Mouse (Mus musculus): Measurements from ENCODE around the gene Uxt. TPM values are rescaled to one million over a fixed set of nuclear protein-coding genes. Genes with fewer than 3 reads are reported as not detected.

Uxt gene
- polyA plus RNA-seq (2014; fragmentation: Nextera tagmentation; extraction: Ambion mirVana), result 51.4 and 63.6 TPM in 2 replicates

- no peaks in the 10 kb centered on the region for H3K36me3 ChIP-seq (ENCODE audit: control insufficient read depth, insufficient read depth, low read length)
- H3K4me3 ChIP-seq (ENCODE audit: low read depth, low read length), result peak within 1 kb of the TSS; percentile 38
- ATAC-seq (ENCODE audit: low FRiP score), result peak; percentile 98
- no peak within 1 kb of the TSS for H3K27ac ChIP-seq (ENCODE audit: low read depth, low read length)
- H3K4me2 ChIP-seq (replicated peaks; ENCODE audit: low read depth, low read length), result peak within 1 kb of the TSS; percentile 32
- H3K27me3 ChIP-seq (ENCODE audit: control insufficient read depth, insufficient read depth, low read length), result no peaks in the 10 kb centered on the region
- peak; percentile 88 for DNase-seq (ENCODE audit: low spot score)
- H3K9ac ChIP-seq (ENCODE audit: low read depth, low read length), result peak within 1 kb of the TSS; percentile 44; the same call in 1 of the 2 replicates
- 14% methylated on average over 56 of the region's 57 CpGs for WGBS
- H3K4me1 ChIP-seq (replicated peaks; ENCODE audit: control insufficient read depth, insufficient read depth, low read length), result no peaks in the 10 kb centered on the region
- no peaks in the 10 kb centered on the region for H3K9me3 ChIP-seq (ENCODE audit: control insufficient read depth, low read length)
Observed at GRCm38 (mm10) chrX:20961477-20962378, at the start of gene Uxt. TSS of gene Uxt (minus strand) at chrX:20962017.

DNA sequence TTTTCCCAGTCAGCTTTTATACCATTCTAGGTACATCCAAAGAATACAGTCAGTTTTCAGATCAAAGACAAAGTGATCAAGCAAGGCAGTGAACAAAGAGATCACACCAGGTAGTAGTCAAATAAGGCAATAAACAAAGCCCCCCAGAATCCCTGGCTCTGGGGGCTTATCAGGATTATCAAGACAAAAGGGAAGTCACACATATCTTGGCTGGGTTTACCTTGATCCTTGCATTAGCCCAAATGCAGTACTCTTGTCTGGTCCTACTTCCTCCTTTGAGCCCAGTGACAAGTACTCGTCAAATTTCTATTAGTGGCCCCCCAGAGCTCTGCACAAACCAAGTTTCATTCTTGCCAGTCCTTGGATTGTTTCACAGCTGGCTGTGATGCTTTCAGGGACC is 19.1 kb upstream of the Uxt start:
- Histone ChIP-seq H3K27me3 (ENCODE audit: control insufficient read depth, insufficient read depth, low read length) (no peaks in the 10 kb centered on the region), H3K36me3 (ENCODE audit: control insufficient read depth, insufficient read depth, low read length) (no peaks in the 10 kb centered on the region), H3K4me2 (replicated peaks; ENCODE audit: low read depth, low read length) (no peak overlapping the region), H3K27ac (ENCODE audit: low read depth, low read length) (no peak overlapping the region), H3K4me3 (ENCODE audit: low read depth, low read length) (no peak overlapping the region), H3K9ac (ENCODE audit: low read depth, low read length) (no peak overlapping the region), H3K9me3 (ENCODE audit: control insufficient read depth, low read length) (no peaks in the 10 kb centered on the region), H3K4me1 (replicated peaks; ENCODE audit: control insufficient read depth, insufficient read depth, low read length) (no peaks in the 10 kb centered on the region)
- no peak for ATAC-seq (ENCODE audit: low FRiP score)
- DNase-seq (ENCODE audit: low spot score), result no peak
- 75% methylated on average over 1 of the region's 1 CpGs for WGBS

DNA sequence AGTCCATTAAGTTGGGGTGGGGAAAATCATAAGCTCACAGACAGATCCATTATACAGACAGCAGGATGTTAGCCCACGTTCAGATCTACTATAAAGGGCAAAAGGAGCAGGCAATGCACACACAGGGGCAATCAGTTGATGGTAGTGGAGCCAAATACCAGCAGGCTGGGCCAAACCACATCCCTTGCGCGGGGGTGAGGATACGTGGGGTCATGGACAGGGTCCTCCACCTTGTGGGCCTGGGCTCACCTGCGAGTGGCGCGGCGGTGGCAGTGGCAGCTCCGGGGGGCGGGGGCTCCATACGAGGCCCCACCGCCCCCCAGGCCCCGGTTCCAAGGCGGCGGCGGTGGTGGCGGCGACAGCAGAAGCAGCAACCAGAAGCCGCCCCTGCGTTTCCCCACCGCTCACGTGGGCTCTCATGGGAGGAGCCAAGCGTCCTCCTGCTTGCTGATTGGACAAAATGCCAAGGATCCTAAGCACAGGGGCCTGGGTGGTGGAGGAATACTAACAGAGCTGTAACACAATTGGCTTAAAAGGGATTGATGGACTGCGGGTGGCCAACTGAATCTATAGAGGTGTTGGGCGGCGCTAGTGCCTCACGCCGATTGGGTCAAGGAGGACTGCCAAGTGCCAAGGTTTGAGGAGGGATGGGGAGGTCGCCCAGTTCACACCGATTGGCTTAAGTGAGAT is 11.5 kb downstream of the Uxt start, which contains the start of gene Elk1:
Gene Elk1, minus strand, starts transcription at position 418 of the 690 bp plus-strand sequence.
- ATAC-seq (ENCODE audit: low FRiP score) (peak; percentile 99), DNase-seq (ENCODE audit: low spot score) (peak; percentile 84)
- WGBS, result 11% methylated on average over 27 of the region's 30 CpGs
- Histone ChIP-seq H3K4me2 (replicated peaks; ENCODE audit: low read depth, low read length) (peak within 1 kb of the TSS; percentile 42), H3K9me3 (ENCODE audit: control insufficient read depth, low read length) (no peaks in the 10 kb centered on the region), H3K36me3 (ENCODE audit: control insufficient read depth, insufficient read depth, low read length) (no peaks in the 10 kb centered on the region), H3K27me3 (ENCODE audit: control insufficient read depth, insufficient read depth, low read length) (no peaks in the 10 kb centered on the region), H3K4me3 (ENCODE audit: low read depth, low read length) (peak within 1 kb of the TSS; percentile 53), H3K9ac (ENCODE audit: low read depth, low read length) (peak within 1 kb of the TSS; percentile 63), H3K27ac (ENCODE audit: low read depth, low read length) (peak within 1 kb of the TSS; percentile 49; the same call in 1 of the 2 replicates), H3K4me1 (replicated peaks; ENCODE audit: control insufficient read depth, insufficient read depth, low read length) (no peaks in the 10 kb centered on the region)

DNA sequence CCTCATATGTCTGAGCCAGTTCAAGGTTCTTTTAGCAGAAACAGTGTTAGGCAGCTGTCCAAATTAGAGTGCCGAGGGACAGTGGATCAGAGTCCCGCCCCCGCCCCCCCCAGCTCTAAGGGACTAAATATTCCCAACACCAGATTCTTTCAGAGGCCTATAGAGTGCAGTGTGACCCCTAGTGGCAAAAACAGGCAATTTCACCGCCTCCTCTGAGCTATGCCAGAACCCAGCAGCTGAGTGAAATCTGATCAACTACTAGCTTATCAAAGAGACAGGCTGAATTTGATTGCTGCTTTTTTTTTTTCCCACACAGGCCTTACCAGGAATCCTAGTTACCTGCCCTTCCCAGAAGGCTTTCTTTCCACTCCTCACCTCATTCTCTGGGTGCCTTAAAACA is 15.8 kb downstream of the Uxt start:
- ATAC-seq (ENCODE audit: low FRiP score), result no peak
- no peak overlapping the region for H3K4me2 ChIP-seq (replicated peaks; ENCODE audit: low read depth, low read length)
- no peak overlapping the region for H3K9ac ChIP-seq (ENCODE audit: low read depth, low read length)
- WGBS, result 10% methylated on average over 4 of the region's 4 CpGs
- H3K27me3 ChIP-seq (ENCODE audit: control insufficient read depth, insufficient read depth, low read length), result no peaks in the 10 kb centered on the region
- no peaks in the 10 kb centered on the region for H3K9me3 ChIP-seq (ENCODE audit: control insufficient read depth, low read length)
- H3K36me3 ChIP-seq (ENCODE audit: control insufficient read depth, insufficient read depth, low read length), result no peaks in the 10 kb centered on the region
- H3K27ac ChIP-seq (ENCODE audit: low read depth, low read length), result no peak overlapping the region
- H3K4me3 ChIP-seq (ENCODE audit: low read depth, low read length), result no peak overlapping the region
- H3K4me1 ChIP-seq (replicated peaks; ENCODE audit: control insufficient read depth, insufficient read depth, low read length), result no peaks in the 10 kb centered on the region
- peak; percentile 55 for DNase-seq (ENCODE audit: low spot score)

- H3K9me3 ChIP-seq (ENCODE audit: control insufficient read depth, low read length), result no peaks in the 10 kb centered on the region
- H3K4me3 ChIP-seq (ENCODE audit: low read depth, low read length), result no peak overlapping the region
- H3K36me3 ChIP-seq (ENCODE audit: control insufficient read depth, insufficient read depth, low read length), result no peaks in the 10 kb centered on the region
- no peaks in the 10 kb centered on the region for H3K27me3 ChIP-seq (ENCODE audit: control insufficient read depth, insufficient read depth, low read length)
- H3K9ac ChIP-seq (ENCODE audit: low read depth, low read length), result no peak overlapping the region
- WGBS, result 95% methylated on average over 1 of the region's 1 CpGs
- H3K4me2 ChIP-seq (replicated peaks; ENCODE audit: low read depth, low read length), result no peak overlapping the region
- H3K4me1 ChIP-seq (replicated peaks; ENCODE audit: control insufficient read depth, insufficient read depth, low read length), result no peaks in the 10 kb centered on the region
- no peak overlapping the region for H3K27ac ChIP-seq (ENCODE audit: low read depth, low read length)
- DNase-seq (ENCODE audit: low spot score) (no peak), ATAC-seq (ENCODE audit: low FRiP score) (no peak)
Observed at GRCm38 (mm10) chrX:20931963-20932362, 29.9 kb downstream of the Uxt start.

DNA sequence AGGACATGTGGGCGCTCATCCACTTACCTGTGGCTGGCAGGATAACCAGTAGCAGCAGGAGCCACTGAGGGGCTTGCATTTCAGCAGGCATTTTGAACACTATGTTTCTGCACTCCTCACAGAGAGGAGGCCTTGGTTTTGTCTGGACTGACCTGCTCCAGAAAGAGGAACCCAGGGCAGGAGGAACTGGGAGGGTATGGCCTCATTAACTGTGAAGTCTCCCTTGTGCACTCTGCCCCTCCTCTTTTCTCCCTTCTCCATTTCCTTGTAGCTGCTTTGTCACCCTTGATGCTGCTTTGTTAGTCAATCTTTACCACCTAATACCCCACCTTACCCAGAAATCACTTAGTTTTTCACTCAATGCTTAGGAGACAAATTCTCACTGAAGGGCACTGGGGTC is 30.5 kb downstream of the Uxt start, which contains the start of gene Cfp:
Gene Cfp, minus strand, starts transcription at position 192 of the 400 bp plus-strand sequence.
- Histone ChIP-seq H3K4me3 (ENCODE audit: low read depth, low read length) (no peak within 1 kb of the TSS), H3K27me3 (ENCODE audit: control insufficient read depth, insufficient read depth, low read length) (no peaks in the 10 kb centered on the region), H3K4me2 (replicated peaks; ENCODE audit: low read depth, low read length) (no peak within 1 kb of the TSS), H3K36me3 (ENCODE audit: control insufficient read depth, insufficient read depth, low read length) (no peaks in the 10 kb centered on the region), H3K9me3 (ENCODE audit: control insufficient read depth, low read length) (no peaks in the 10 kb centered on the region), H3K4me1 (replicated peaks; ENCODE audit: control insufficient read depth, insufficient read depth, low read length) (no peaks in the 10 kb centered on the region), H3K9ac (ENCODE audit: low read depth, low read length) (no peak within 1 kb of the TSS), H3K27ac (ENCODE audit: low read depth, low read length) (no peak within 1 kb of the TSS)
- DNase-seq (ENCODE audit: low spot score) (no peak), ATAC-seq (ENCODE audit: low FRiP score) (no peak)
- WGBS, result 100% methylated on average over 1 of the region's 1 CpGs

GRCm38 (mm10) chrX:20929859-20930258 is 32.0 kb downstream of the Uxt start:
- Histone ChIP-seq H3K4me1 (replicated peaks; ENCODE audit: control insufficient read depth, insufficient read depth, low read length) (no peaks in the 10 kb centered on the region), H3K4me2 (replicated peaks; ENCODE audit: low read depth, low read length) (no peak overlapping the region), H3K27me3 (ENCODE audit: control insufficient read depth, insufficient read depth, low read length) (no peaks in the 10 kb centered on the region), H3K9me3 (ENCODE audit: control insufficient read depth, low read length) (no peaks in the 10 kb centered on the region), H3K27ac (ENCODE audit: low read depth, low read length) (no peak overlapping the region), H3K4me3 (ENCODE audit: low read depth, low read length) (no peak overlapping the region), H3K9ac (ENCODE audit: low read depth, low read length) (no peak overlapping the region), H3K36me3 (ENCODE audit: control insufficient read depth, insufficient read depth, low read length) (no peaks in the 10 kb centered on the region)
- 95% methylated on average over 1 of the region's 1 CpGs for WGBS
- no peak for ATAC-seq (ENCODE audit: low FRiP score)
- no peak for DNase-seq (ENCODE audit: low spot score)

DNA sequence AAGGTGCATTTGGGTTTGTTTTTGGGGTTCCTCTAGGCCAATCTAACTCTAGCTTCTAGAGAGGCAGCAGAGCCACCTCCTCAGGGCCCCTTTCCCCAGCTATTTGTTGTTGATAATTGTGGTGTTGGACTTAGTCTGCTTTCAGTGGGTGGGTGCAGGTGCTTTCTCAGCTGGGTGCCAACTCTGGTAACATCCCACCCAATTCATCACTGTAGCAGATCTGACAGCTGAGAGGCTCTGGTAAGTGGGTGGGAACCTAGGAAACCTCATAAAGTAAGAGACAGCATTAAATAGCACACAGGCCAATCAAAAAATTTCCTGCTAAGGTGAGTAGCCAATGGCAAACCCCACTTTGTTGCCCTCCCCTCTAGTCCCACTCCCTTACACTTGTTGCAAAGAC is 36.8 kb downstream of the Uxt start:
- Histone ChIP-seq H3K4me2 (replicated peaks; ENCODE audit: low read depth, low read length) (no peak overlapping the region), H3K27ac (ENCODE audit: low read depth, low read length) (no peak overlapping the region), H3K9ac (ENCODE audit: low read depth, low read length) (no peak overlapping the region), H3K36me3 (ENCODE audit: control insufficient read depth, insufficient read depth, low read length) (no peaks in the 10 kb centered on the region), H3K9me3 (ENCODE audit: control insufficient read depth, low read length) (no peaks in the 10 kb centered on the region), H3K4me1 (replicated peaks; ENCODE audit: control insufficient read depth, insufficient read depth, low read length) (no peaks in the 10 kb centered on the region), H3K4me3 (ENCODE audit: low read depth, low read length) (no peak overlapping the region), H3K27me3 (ENCODE audit: control insufficient read depth, insufficient read depth, low read length) (no peaks in the 10 kb centered on the region)
- no peak for ATAC-seq (ENCODE audit: low FRiP score)
- DNase-seq (ENCODE audit: low spot score), result no peak

Data from hindbrain, embryonic 11.5 days (tissue).